Mouse (Mus musculus): ENCODE measurements around the gene Il10ra. TPM values are rescaled to one million over a fixed set of nuclear protein-coding genes. Genes with fewer than 3 reads are reported as not detected.

Gene Il10ra
- polyA plus RNA-seq, 1 experiment = 0.01 TPM

GRCm38 (mm10) chr9:45221567-45221966 lies 47.4 kb downstream of the Il10ra start:
- Histone ChIP-seq H3K4me3 (replicated peaks) (no peak overlapping the region), H3K9me3 (ENCODE audit: control insufficient read depth, low read length) (no peaks in the 10 kb centered on the region), H3K4me1 (ENCODE audit: control insufficient read depth) (no peaks in the 10 kb centered on the region)

GRCm38 (mm10) chr9:45219644-45220043 lies 49.3 kb downstream of the Il10ra start:
- no peaks in the 10 kb centered on the region for H3K36me3 ChIP-seq (ENCODE audit: control insufficient read depth)
- no peaks in the 10 kb centered on the region for H3K27me3 ChIP-seq (ENCODE audit: control insufficient read depth)
- no peak overlapping the region for H3K4me3 ChIP-seq (replicated peaks)
- H3K9me3 ChIP-seq (ENCODE audit: control insufficient read depth, low read length) = no peaks in the 10 kb centered on the region
- H3K4me1 ChIP-seq (ENCODE audit: control insufficient read depth) = no peaks in the 10 kb centered on the region
- TF ChIP-seq GATA1 (IDR thresholded peaks at IDR 0.05; ENCODE audit: low read length) (no peak), TAL1 (IDR thresholded peaks at IDR 0.05; ENCODE audit: low read length) (no peak)

More at GRCm38 (mm10) chr9:45221567-45221966, 47.4 kb downstream of the Il10ra start:
- Histone ChIP-seq H3K36me3 (ENCODE audit: control insufficient read depth) (no peaks in the 10 kb centered on the region), H3K27me3 (ENCODE audit: control insufficient read depth) (no peaks in the 10 kb centered on the region)
- TF ChIP-seq TAL1 (IDR thresholded peaks at IDR 0.05; ENCODE audit: low read length) (no peak), GATA1 (IDR thresholded peaks at IDR 0.05; ENCODE audit: low read length) (no peak)

- TF ChIP-seq TAL1 (IDR thresholded peaks at IDR 0.05; ENCODE audit: low read length) (no peak), GATA1 (IDR thresholded peaks at IDR 0.05; ENCODE audit: low read length) (no peak)
- H3K36me3 ChIP-seq (ENCODE audit: control insufficient read depth) = no peaks in the 10 kb centered on the region
Observed at GRCm38 (mm10) chr9:45215526-45216179, 53.3 kb downstream of the Il10ra start.

GRCm38 (mm10) chr9:45212001-45212400 lies 56.9 kb downstream of the Il10ra start:
- no peak overlapping the region for H3K4me3 ChIP-seq (replicated peaks)
- no peaks in the 10 kb centered on the region for H3K4me1 ChIP-seq (ENCODE audit: control insufficient read depth)
- H3K27me3 ChIP-seq (ENCODE audit: control insufficient read depth) = no peaks in the 10 kb centered on the region
- H3K9me3 ChIP-seq (ENCODE audit: control insufficient read depth, low read length) = no peaks in the 10 kb centered on the region
- no peak for TF ChIP-seq GATA1 (IDR thresholded peaks at IDR 0.05; ENCODE audit: low read length)
- TF ChIP-seq TAL1 (IDR thresholded peaks at IDR 0.05; ENCODE audit: low read length) = no peak
- no peaks in the 10 kb centered on the region for H3K36me3 ChIP-seq (ENCODE audit: control insufficient read depth)

More at GRCm38 (mm10) chr9:45215526-45216179, 53.3 kb downstream of the Il10ra start:
- no peaks in the 10 kb centered on the region for H3K27me3 ChIP-seq (ENCODE audit: control insufficient read depth)
- no peaks in the 10 kb centered on the region for H3K4me1 ChIP-seq (ENCODE audit: control insufficient read depth)
- H3K9me3 ChIP-seq (ENCODE audit: control insufficient read depth, low read length) = no peaks in the 10 kb centered on the region
- H3K4me3 ChIP-seq (replicated peaks) = no peak overlapping the region

DNA sequence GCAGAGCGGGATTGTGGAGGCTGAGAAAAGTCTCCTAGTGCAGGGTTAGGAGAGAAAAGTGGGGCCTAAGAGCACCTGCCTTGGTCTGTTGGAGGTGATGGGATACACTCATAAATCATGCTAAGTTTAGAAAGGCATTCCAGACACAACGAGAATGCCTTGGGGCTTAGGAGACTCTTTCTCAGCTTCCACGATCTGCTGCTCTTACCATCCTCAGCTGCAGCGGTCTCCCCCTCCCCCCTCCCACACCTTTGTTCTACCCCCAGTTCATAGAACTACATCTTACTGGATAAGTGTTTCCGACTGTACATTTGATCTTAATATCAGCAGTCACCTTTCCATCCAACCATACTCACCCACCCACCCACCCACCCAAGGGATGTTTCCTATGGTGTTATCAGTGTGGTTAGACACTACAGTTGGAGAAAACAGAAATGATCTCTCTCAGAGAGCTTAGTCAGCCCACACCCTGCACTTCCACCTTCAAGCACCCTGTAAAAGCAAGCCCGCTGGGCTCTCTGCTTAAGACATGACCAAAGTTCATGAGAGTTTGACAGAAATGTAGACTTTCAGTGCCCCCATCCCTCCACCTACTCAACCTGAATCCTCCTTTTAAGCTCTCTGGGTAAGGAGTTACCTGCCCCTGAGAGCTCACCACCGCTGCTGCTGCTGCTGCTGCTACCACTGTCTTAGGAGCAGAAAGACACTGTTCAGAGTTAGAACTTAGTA lies 61.8 kb downstream of the Il10ra start:
- Histone ChIP-seq H3K4me3 (replicated peaks) (no peak overlapping the region), H3K9me3 (ENCODE audit: control insufficient read depth, low read length) (no peaks in the 10 kb centered on the region), H3K36me3 (ENCODE audit: control insufficient read depth) (no peaks in the 10 kb centered on the region), H3K27me3 (ENCODE audit: control insufficient read depth) (no peaks in the 10 kb centered on the region), H3K4me1 (ENCODE audit: control insufficient read depth) (no peaks in the 10 kb centered on the region)
- TF ChIP-seq GATA1 (IDR thresholded peaks at IDR 0.05; ENCODE audit: low read length) (no peak), TAL1 (IDR thresholded peaks at IDR 0.05; ENCODE audit: low read length) (no peak)

DNA sequence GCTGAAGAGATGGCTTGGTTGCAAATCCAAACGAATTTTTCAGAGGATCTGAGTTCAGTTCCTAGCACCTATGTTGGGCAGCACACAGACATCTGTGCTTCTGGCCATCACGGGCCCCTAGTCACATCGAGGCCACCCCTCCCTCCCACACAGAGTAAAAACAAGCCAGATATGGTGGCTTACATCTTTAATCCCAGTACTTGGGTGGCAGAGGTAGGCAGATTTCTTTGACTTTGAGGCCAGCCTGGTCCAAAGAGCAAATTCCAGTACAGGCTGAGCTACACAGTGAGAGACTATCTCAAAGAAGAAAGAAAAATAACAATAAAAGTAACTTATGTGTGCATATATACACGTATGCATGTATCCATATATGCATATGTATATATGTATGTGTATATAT lies 62.8 kb downstream of the Il10ra start:
- TF ChIP-seq TAL1 (IDR thresholded peaks at IDR 0.05; ENCODE audit: low read length) = no peak
- TF ChIP-seq GATA1 (IDR thresholded peaks at IDR 0.05; ENCODE audit: low read length) = no peak
- Histone ChIP-seq H3K27me3 (ENCODE audit: control insufficient read depth) (no peaks in the 10 kb centered on the region), H3K4me3 (replicated peaks) (no peak overlapping the region), H3K9me3 (ENCODE audit: control insufficient read depth, low read length) (no peaks in the 10 kb centered on the region), H3K36me3 (ENCODE audit: control insufficient read depth) (no peaks in the 10 kb centered on the region), H3K4me1 (ENCODE audit: control insufficient read depth) (no peaks in the 10 kb centered on the region)

DNA sequence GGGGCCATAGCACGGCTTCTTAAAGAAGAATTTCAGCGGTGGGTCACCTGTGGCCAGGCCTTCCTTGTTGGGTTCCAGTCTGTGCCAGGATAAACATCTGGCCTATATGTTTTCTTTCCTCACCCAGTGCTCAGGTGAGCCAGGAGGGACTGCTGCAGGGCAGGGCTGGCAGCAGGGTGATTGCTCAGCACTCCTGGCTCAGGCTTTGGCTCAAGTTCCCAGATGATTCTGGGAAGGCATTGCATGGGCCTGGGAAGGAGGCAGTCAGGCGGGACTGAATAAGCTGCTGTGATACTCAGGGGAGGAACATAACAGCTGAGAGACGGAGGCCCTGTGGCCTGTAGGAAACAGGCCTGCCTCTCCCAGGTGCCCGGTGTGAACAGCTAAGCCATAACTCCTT lies 63.8 kb downstream of the Il10ra start:
- no peaks in the 10 kb centered on the region for H3K27me3 ChIP-seq (ENCODE audit: control insufficient read depth)
- H3K4me3 ChIP-seq (replicated peaks) = no peak overlapping the region
- TF ChIP-seq TAL1 (IDR thresholded peaks at IDR 0.05; ENCODE audit: low read length) (no peak), GATA1 (IDR thresholded peaks at IDR 0.05; ENCODE audit: low read length) (no peak)
- H3K36me3 ChIP-seq (ENCODE audit: control insufficient read depth) = no peaks in the 10 kb centered on the region
- no peaks in the 10 kb centered on the region for H3K4me1 ChIP-seq (ENCODE audit: control insufficient read depth)
- H3K9me3 ChIP-seq (ENCODE audit: control insufficient read depth, low read length) = no peaks in the 10 kb centered on the region

Other genes starting within 250 kb of the Il10ra start
- not detected in 2 replicates for gene Mpzl2, start 229.3 kb downstream of the Il10ra start, polyA plus RNA-seq (2012)
- gene Mpzl3, start 214.0 kb downstream of the Il10ra start, polyA plus RNA-seq (2012) = not detected in 2 replicates
- gene Jaml, start 190.0 kb downstream of the Il10ra start, polyA plus RNA-seq (2012) = 0.03 TPM in 1 of 2 replicates, not detected in the other
- not detected in 2 replicates for gene Scn2b, start 151.4 kb downstream of the Il10ra start, polyA plus RNA-seq (2012)
- gene Scn4b, start 130.8 kb downstream of the Il10ra start, polyA plus RNA-seq (2012) = not detected in 2 replicates
- not detected in 2 replicates for gene BC049352, start 87.1 kb downstream of the Il10ra start, polyA plus RNA-seq (2012)
- not detected in 2 replicates for gene Tmprss4, start 65.1 kb downstream of the Il10ra start, polyA plus RNA-seq (2012)
- not detected in 2 replicates for gene Tmprss13, start 50.0 kb upstream of the Il10ra start, polyA plus RNA-seq (2012)
- gene Fxyd6, start 101.0 kb upstream of the Il10ra start, polyA plus RNA-seq (2012) = not detected in 2 replicates
- not detected in 2 replicates for gene Fxyd2, start 130.5 kb upstream of the Il10ra start, polyA plus RNA-seq (2012)
- gene Dscaml1, start 157.5 kb upstream of the Il10ra start, polyA plus RNA-seq (2012) = not detected in 2 replicates